Comparison of ENCODE assay signal across 8 mouse cellular contexts in the genomic region with DNA sequence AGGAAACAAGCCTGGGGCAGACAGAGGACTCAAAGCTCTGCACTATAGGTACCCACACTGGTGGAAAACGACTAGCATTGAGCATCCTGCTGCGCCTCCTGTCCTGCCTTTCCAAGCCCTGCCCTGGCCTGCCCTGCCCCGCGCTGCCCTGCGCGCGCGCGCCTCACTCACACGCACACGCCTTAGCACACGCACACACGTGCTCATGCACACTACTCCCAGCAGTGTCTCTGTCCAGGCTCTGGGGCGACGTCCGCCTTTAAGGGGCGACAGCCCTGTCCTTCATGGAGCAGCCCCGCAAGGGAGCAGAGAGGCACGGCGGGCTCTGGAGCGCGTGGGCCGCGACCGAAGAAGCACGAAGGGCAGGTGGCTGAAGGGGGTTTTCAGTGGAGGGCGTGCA. TPM values are rescaled to one million over a fixed set of nuclear protein-coding genes. Genes with fewer than 3 reads are reported as not detected.
DNase-seq lines count a peak whose midpoint lies in the region; ATAC-seq and TF ChIP-seq lines count a peak whose summit lies in the region.

No protein-coding gene starts in this region.

- peaks cover 6 to 7% of the 10 kb centered on the region in 2 experiments; a peak in 3 of 4 replicates for H3K4me1 ChIP-seq in heart, embryonic 14.5 days (ENCODE audit: control insufficient read depth in 2 of 2, insufficient read depth in 2 of 2, low read length in 2 of 2)
- peaks cover 11% of the 10 kb centered on the region; the same call in 1 of the 2 replicates for H3K4me1 ChIP-seq in forebrain, postnatal 0 days (ENCODE audit: insufficient read depth)
- peaks cover 28% of the 10 kb centered on the region for H3K4me1 ChIP-seq in limb, embryonic 13.5 days
- H3K4me1 ChIP-seq in stomach, postnatal 0 days (replicated peaks; ENCODE audit: control insufficient read depth, insufficient read depth) = no peaks in the 10 kb centered on the region

- WGBS in heart, embryonic 14.5 days = 2% methylated on average over 27 of the region's 27 CpGs
- under 1% methylated on average over 27 of the region's 27 CpGs for WGBS in forebrain, postnatal 0 days
- 1% methylated on average over 27 of the region's 27 CpGs for WGBS in limb, embryonic 13.5 days
- WGBS in stomach, postnatal 0 days = 2% methylated on average over 27 of the region's 27 CpGs

- no peaks in the 10 kb centered on the region for H3K9me3 ChIP-seq in heart, embryonic 14.5 days (ENCODE audit: control insufficient read depth, low read length)
- H3K9me3 ChIP-seq in forebrain, postnatal 0 days (ENCODE audit: low read length) = no peaks in the 10 kb centered on the region
- no peaks in the 10 kb centered on the region for H3K9me3 ChIP-seq in limb, embryonic 13.5 days
- H3K9me3 ChIP-seq in stomach, postnatal 0 days (ENCODE audit: control insufficient read depth, low read length) = no peaks in the 10 kb centered on the region

- peak overlapping the region; percentile 7 to 32 for H3K4me3 ChIP-seq in heart, embryonic 14.5 days (ENCODE audit: control insufficient read depth in 1 of 2, insufficient read depth in 1 of 2, low read depth in 1 of 2, low read length in 2 of 2)
- H3K4me3 ChIP-seq in forebrain, postnatal 0 days (ENCODE audit: low read depth, low read length) = peak overlapping the region; percentile 75
- H3K4me3 ChIP-seq in limb, embryonic 13.5 days = peak overlapping the region; percentile 45
- no peak overlapping the region for H3K4me3 ChIP-seq in stomach, postnatal 0 days (ENCODE audit: low read depth, low read length)

- no peak for TF ChIP-seq CTCF in forebrain, postnatal 0 days (IDR thresholded peaks at IDR 0.05; ENCODE audit: low read depth)
- TF ChIP-seq CTCF in stomach, postnatal 0 days (IDR thresholded peaks at IDR 0.05; ENCODE audit: low read depth) = no peak

- DNase-seq in heart, adult 9 months (ENCODE audit: low spot score in 2 of 2) = no peak
- DNase-seq in brain, adult 2 months (ENCODE audit: low read depth, low spot score) = peak; percentile 64
- DNase-seq in forebrain, postnatal 0 days = no peak
- DNase-seq in stomach, postnatal 0 days (ENCODE audit: low spot score) = no peak
- DNase-seq in gastrocnemius, postnatal 4 days (ENCODE audit: low spot score in 2 of 2) = no peak
- DNase-seq in lung, postnatal 25 days (ENCODE audit: low spot score) = no peak

- H3K27ac ChIP-seq in heart, embryonic 14.5 days (replicated peaks in 1 of 2; ENCODE audit: control insufficient read depth in 1 of 2, insufficient read depth in 1 of 2, low read depth in 2 of 2, low read length in 2 of 2) = no peak overlapping the region
- H3K27ac ChIP-seq in forebrain, postnatal 0 days (ENCODE audit: low read depth, low read length) = peak overlapping the region; percentile 99
- no peak overlapping the region for H3K27ac ChIP-seq in limb, embryonic 13.5 days
- no peak overlapping the region for H3K27ac ChIP-seq in stomach, postnatal 0 days (replicated peaks)

- H3K36me3 ChIP-seq in heart, embryonic 14.5 days (ENCODE audit: control insufficient read depth, insufficient read depth, low read length) = no peaks in the 10 kb centered on the region
- no peaks in the 10 kb centered on the region for H3K36me3 ChIP-seq in forebrain, postnatal 0 days (ENCODE audit: insufficient read depth)
- no peaks in the 10 kb centered on the region for H3K36me3 ChIP-seq in limb, embryonic 13.5 days
- no peaks in the 10 kb centered on the region for H3K36me3 ChIP-seq in stomach, postnatal 0 days (ENCODE audit: control insufficient read depth, insufficient read depth, low read length)

- peaks cover 79% of the 10 kb centered on the region for H3K27me3 ChIP-seq in heart, embryonic 14.5 days (ENCODE audit: control insufficient read depth, insufficient read depth, low read length)
- no peaks in the 10 kb centered on the region for H3K27me3 ChIP-seq in forebrain, postnatal 0 days (ENCODE audit: insufficient read depth, low read length)
- peaks cover 69% of the 10 kb centered on the region for H3K27me3 ChIP-seq in limb, embryonic 13.5 days
- H3K27me3 ChIP-seq in stomach, postnatal 0 days (ENCODE audit: control insufficient read depth, insufficient read depth, low read length) = peaks cover 26% of the 10 kb centered on the region

- no peak overlapping the region for H3K9ac ChIP-seq in heart, embryonic 14.5 days (ENCODE audit: low read length)
- H3K9ac ChIP-seq in forebrain, postnatal 0 days = peak overlapping the region; percentile 96
- peak overlapping the region; percentile 63 for H3K9ac ChIP-seq in limb, embryonic 13.5 days
- H3K9ac ChIP-seq in stomach, postnatal 0 days (ENCODE audit: low read length) = no peak overlapping the region

- TF ChIP-seq EP300 in stomach, postnatal 0 days (optimal IDR thresholded peaks at IDR 0.05) = no peak

- H3K4me2 ChIP-seq in heart, embryonic 14.5 days (ENCODE audit: low read length) = peak overlapping the region; percentile 54
- H3K4me2 ChIP-seq in forebrain, postnatal 0 days (ENCODE audit: low read depth) = peak overlapping the region; percentile 98
- H3K4me2 ChIP-seq in limb, embryonic 13.5 days (replicated peaks) = peak overlapping the region; percentile 90
- peak overlapping the region; percentile 18; the same call in 1 of the 2 replicates for H3K4me2 ChIP-seq in stomach, postnatal 0 days (replicated peaks; ENCODE audit: low read depth)

- no peak for ATAC-seq in heart, embryonic 14.5 days (ENCODE audit: insufficient number of reproducible peaks, insufficient read depth, low FRiP score, low read depth)
- ATAC-seq in forebrain, postnatal 0 days = peak; percentile 64
- peak; percentile 37 for ATAC-seq in limb, embryonic 13.5 days (ENCODE audit: low FRiP score, low read depth)
- 0 out of 2 replicates have a peak, but pooled peaks have one; percentile 38 for ATAC-seq in stomach, postnatal 0 days (ENCODE audit: low FRiP score, low TSS enrichment)

RNA-seq across cellular contexts. Expression of a gene that starts 11.2 kb away (rescaled TPM):
- polyA plus RNA-seq in heart, embryonic 14.5 days (2014; fragmentation: Nextera tagmentation; extraction: Ambion mirVana) = 0.03 TPM in 1 of 2 replicates, not detected in the other
- 76.9 and 81.4 TPM in 2 replicates for total RNA-seq in forebrain, postnatal 0 days (2014; rRNA removed)
- polyA plus RNA-seq in forebrain, postnatal 0 days (2015; fragmentation: Nextera tagmentation; extraction: Ambion mirVana) = 22.7 and 28.0 TPM in 2 replicates
- polyA plus RNA-seq in limb, embryonic 13.5 days (2015; fragmentation: Nextera tagmentation; extraction: Ambion mirVana) = 0.93 and 0.97 TPM in 2 replicates
- polyA plus RNA-seq in stomach, postnatal 0 days (2015; fragmentation: Nextera tagmentation; extraction: Ambion mirVana) = 0.02 TPM in 1 of 2 replicates, not detected in the other
- total RNA-seq in gastrocnemius, postnatal 4 days (2021) = under 1 TPM in 1 of 2 experiments, not detected in 1; 0.05 TPM

Comparison
In these comparisons a context has a peak if more than half of its experiments do, and no peak if none do; other contexts are left out.
1. H3K4me2 ChIP-seq: peak in every context shown above with its lines; median percentile 98 in forebrain, postnatal 0 days; 90 in limb, embryonic 13.5 days; 54 in heart, embryonic 14.5 days; 18 in stomach, postnatal 0 days.
2. H3K9ac ChIP-seq: peak in forebrain, postnatal 0 days (single experiment) and limb, embryonic 13.5 days (single experiment); none in heart, embryonic 14.5 days (single experiment) and stomach, postnatal 0 days (single experiment).
3. RNA of a gene that starts 11.2 kb away (polyA plus RNA-seq): 22.7 to 28.0 TPM in forebrain, postnatal 0 days; 0.93 to 0.97 TPM in limb, embryonic 13.5 days, 0.03 TPM in heart, embryonic 14.5 days and 0.02 TPM in stomach, postnatal 0 days; every median in the first group is over 10 times any median in the second.